Mouse (Mus musculus) monocyte, adult 5-6 weeks (primary cell): ENCODE data around the gene Apex2. TPM values are rescaled to one million over a fixed set of nuclear protein-coding genes. Genes with fewer than 3 reads are reported as not detected.
A peak's percentile ranks its signal among the peaks of the same experiment; 100 is the strongest.

Experiments
- ATAC-seq: fragments of 153-309, 156-312 bp; replicated peaks from 2 replicates; pipeline ENCODE4 v1.8.0; 2017; ENCODE audit warnings: mild to moderate bottlenecking; ENCODE audit not compliant: low TSS enrichment, insufficient number of reproducible peaks, severe bottlenecking, poor library complexity, low FRiP score
- total RNA-seq: library from RNA; stranded (forward); fragments of 200-1000, 200-491, 200-594 nt; gene quantifications from 3 replicates; pipeline ENCODE4 v1.2.3, GENCODE M21; 2017

Gene Apex2
- total RNA-seq: 2.3 to 11.9 TPM (median 3.6 TPM) in 3 replicates

- no peak for ATAC-seq
Measured at GRCm38 (mm10) chrX:150589696-150590095, at the start of gene Apex2. Apex2 (minus strand) TSS chrX:150589868.

- ATAC-seq: no peak
Measured at GRCm38 (mm10) chrX:150636421-150636820, 46.8 kb upstream of the Apex2 start.

- ATAC-seq: no peak
Measured at GRCm38 (mm10) chrX:150598882-150599281, 9.2 kb upstream of the Apex2 start.

GRCm38 (mm10) chrX:150595016-150595760 lies 5.5 kb upstream of the Apex2 start:
- ATAC-seq: no peak

- ATAC-seq: no peak
Measured at GRCm38 (mm10) chrX:150594176-150594575, 4.5 kb upstream of the Apex2 start.

- no peak for ATAC-seq
Measured at GRCm38 (mm10) chrX:150593266-150594035, 3.8 kb upstream of the Apex2 start.

GRCm38 (mm10) chrX:150588023-150588764 lies 1.5 kb downstream of the Apex2 start, which contains the start of gene Pfkfb1:
Pfkfb1 (plus strand) TSS chrX:150588229.
- ATAC-seq: peak; percentile 94

GRCm38 (mm10) chrX:150585116-150585515 lies 4.6 kb downstream of the Apex2 start:
- ATAC-seq: no peak

GRCm38 (mm10) chrX:150581921-150582320 lies 7.7 kb downstream of the Apex2 start:
- no peak for ATAC-seq

- ATAC-seq: no peak
Measured at GRCm38 (mm10) chrX:150564644-150565357, 24.9 kb downstream of the Apex2 start.

- no peak for ATAC-seq
Measured at GRCm38 (mm10) chrX:150554032-150554431, 35.6 kb downstream of the Apex2 start.

GRCm38 (mm10) chrX:150551986-150552385 lies 37.7 kb downstream of the Apex2 start:
- ATAC-seq: no peak

- no peak for ATAC-seq
Measured at GRCm38 (mm10) chrX:150549639-150550038, 40.0 kb downstream of the Apex2 start.

- ATAC-seq: no peak
Measured at GRCm38 (mm10) chrX:150547239-150547638, 42.4 kb downstream of the Apex2 start, which contains the start of gene Alas2. Alas2 (plus strand) TSS chrX:150547375.

- no peak for ATAC-seq
Measured at GRCm38 (mm10) chrX:150541684-150542083, 48.0 kb downstream of the Apex2 start.

- no peak for ATAC-seq
Measured at GRCm38 (mm10) chrX:150540111-150540510, 49.6 kb downstream of the Apex2 start.

GRCm38 (mm10) chrX:150516477-150516876 lies 73.2 kb downstream of the Apex2 start:
- ATAC-seq: no peak

- ATAC-seq: no peak
Measured at GRCm38 (mm10) chrX:150516015-150516414, 73.7 kb downstream of the Apex2 start.

- ATAC-seq: no peak
Measured at GRCm38 (mm10) chrX:150514127-150514526, 75.5 kb downstream of the Apex2 start.
